Mouse (Mus musculus): Measurements from ENCODE around the gene Ppfibp1.

The Ppfibp1 gene

DNA sequence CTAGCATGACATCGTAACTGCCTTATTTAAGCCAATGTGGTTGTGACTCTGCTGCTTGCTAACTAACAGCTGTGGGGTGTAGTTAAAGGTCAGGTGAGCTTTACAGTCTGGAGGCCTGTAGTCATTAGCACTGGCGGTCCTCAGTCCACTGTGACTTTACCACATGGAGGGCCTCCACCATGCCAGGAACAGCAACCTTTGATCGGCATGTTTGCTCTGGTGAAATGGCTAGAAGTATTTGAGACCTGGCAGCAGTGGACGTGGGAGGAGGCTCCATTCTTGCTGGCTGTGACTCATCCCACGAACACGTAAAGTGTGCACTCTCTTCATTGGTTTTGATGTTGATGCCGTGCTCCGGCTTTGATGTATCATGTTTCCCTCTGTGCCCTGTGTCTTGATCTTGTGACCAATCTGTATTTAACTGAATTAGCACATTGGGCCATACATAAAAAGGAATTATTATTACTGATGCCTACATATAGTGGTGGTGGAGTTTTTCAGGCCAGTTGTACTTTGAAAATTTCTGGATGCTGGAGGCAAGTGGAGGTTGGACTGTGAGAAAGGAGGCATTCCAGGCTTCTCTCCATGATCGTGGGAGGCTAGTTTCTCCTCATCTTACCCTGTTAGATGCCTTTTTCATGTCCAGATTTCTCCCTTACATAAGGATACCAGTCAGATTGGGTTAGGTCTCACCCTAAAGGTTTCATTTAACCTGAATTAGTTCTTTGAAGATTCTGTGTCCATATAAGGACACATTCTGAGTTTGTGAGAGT is 71.8 kb downstream of the Ppfibp1 start:
- peak; percentile 89 for DNase-seq

DNA sequence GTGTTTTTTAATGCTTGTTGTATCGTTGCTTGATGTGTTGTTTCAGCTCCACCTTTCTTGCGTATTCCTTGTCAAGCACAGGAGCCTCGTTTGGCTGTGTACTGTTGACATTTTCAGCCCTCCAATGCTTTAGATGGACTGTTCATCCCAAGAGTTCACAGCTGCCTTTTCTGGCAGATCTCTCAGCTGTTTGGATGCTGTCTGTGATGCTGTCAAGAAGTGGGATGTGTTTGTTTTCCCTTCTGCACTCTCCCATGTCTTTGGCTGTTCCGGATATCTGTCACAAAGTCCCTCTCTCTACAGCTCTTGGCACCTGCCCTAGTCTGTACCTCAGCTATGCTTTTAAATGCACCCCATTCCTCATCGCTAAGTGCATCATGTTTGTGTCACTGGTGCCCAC is 72.7 kb downstream of the Ppfibp1 start:
- DNase-seq = peak; percentile 94

DNA sequence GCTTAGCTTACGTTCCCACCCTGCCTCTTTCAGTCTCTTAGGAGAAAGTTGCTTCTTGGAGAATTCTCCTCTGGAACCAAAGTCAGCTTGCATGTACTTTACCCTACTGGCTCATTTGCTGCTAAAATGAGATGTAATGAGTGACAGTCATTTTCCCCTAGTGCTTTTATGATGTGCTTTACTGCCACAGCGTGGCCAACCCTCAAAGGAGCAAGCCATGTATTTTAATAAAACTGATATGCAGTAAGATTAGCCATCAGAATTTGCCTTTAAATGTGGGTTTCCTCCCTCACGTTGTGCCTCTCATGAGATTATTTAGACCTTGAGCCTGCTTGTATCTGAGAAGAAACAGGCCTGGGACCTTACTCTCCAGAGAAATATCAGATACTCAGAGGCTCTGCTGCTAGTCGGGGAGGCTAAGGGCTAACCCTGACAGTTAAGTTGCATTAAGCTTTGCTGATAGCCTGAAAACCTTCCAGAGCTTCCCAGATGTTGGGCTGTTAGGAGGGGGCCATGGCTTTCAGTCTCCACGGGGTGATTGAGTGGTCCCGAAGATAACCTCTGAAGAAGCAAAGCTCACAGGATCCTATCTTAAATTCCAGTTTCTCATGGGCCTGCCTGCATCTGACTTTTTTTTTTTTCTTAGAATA is 73.7 kb downstream of the Ppfibp1 start:
- DNase-seq = peak; percentile 66

DNA sequence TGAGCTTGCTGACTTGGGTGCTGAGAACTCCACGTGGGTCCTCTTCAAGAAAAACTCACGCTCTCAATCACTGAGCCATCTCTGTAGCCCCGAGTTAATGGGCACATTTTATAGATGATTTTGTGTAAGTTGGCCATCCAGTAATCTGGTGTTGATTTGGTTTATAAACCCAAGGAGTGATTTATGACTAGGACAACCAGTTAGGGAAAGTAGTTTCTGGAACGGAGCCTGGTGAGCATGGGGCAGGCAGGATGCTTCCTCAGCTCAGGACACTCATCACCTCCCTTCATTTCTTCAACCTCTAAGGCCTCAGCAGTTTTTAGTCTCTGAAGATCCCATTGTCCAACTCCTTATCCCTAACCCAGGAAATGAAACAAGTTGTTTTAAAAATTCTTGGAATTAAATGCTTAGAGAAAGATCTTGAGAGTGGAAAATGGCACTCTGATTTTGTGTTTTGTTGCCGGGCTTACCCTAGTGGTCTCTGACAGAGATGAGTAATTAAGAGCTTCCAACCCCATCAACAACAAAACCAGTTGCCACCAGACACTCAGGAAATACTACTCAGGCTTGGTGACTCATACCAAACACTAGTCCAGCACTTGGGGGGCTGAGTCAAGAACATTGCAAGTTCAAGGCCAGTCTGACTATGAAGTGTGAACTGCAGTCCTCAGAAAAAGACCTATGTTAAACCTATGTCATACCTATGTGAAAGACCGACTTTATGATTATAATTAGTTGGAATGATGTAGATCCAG is 75.3 kb downstream of the Ppfibp1 start:
- DNase-seq = peak; percentile 14

DNA sequence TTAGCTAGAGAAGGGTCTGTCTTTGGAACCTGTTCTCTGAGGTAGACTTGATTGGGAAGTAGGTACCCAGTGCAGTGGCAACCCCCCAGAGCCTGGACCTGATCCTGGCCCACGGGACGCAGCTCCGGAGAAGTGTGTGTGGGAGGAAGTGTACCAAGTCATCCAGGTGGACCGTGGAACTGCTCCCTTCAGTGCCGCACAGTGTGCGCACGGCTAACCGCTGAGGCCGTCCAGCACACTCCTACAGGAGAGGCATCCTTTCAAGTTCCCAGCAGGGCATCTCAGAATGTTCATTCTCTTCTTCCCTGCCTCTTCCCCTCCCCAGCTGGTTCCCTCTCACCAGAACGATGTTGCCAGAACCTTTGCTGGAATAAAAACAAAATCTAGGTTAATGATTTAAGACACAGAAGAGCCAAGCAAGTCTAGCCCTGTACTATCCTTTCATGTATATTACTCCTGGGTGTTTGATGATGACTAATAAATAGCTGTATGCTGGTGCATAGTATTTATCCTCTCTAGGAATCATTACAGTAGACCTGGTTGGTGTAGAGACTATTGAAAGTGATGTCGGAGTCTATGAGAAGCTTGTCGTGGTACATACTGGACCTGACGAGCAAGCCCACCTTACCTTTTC is 77.0 kb downstream of the Ppfibp1 start:
- DNase-seq = peak; percentile 70

DNA sequence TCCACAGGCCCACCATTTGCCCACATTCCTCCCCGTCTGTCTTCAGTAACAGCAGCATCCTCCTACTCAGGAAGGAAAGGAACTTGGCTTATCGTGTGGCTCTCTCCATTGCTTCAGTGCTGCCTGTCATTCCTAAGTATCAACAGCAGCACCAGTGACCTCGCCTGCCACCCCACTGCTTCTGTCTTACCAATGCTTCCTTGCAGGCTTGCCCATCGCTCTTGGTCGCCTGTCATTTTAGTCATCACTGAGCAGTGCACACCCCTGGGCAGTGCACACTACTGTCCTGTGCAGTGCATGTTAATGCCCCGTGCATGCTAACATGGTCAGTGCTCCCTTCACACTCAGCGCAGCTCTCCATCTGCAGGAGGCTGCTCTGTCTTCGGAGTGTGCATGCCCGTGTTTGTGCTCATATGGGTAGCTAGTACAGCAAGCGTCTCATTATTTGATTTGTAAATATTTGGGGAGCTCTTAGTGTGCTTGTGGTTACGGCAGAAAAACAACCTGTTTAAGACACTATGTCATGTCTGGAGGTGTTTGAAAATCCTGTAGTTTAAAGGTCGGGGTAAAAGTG is 78.2 kb downstream of the Ppfibp1 start:
- peak; percentile 76 for DNase-seq

DNA sequence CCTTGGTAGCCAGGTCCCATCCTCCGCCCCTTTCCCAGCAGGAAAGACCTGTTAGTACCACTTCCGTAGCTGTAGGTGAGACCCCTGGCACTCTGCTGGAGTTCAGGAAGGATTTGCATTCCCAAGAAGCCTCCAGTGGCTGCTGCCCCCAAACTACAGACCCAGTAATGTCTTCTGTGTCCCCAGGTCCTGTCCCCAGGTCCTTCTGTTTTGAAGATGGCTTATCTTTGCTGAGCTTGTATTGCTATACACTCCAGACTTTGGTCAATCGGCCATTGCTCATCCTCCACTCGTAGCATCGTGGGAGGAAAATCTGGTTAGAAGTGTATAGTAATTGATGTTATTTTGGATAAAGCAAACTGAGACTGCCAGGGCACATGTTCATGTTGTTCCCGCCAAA is 79.5 kb downstream of the Ppfibp1 start:
- DNase-seq = peak; percentile 73

DNA sequence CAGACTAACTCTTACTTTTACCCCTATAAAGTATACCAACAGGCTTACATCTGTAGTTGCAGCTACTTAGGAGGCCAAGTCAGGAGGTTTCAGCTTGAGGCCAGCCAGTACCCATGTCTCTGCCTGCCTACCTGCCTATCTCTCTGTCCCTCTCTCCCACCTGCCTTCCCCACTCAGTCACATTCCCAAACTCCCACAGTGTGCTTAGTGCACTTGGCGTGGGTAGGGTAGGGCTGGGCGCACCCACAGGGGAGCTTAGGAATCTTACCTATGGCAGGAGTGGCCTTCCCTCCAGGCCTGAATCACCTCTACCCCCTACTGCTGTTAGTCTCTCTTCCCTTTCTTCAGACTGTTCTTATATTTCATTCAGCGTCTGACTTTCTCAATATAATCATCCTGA is 82.5 kb downstream of the Ppfibp1 start:
- DNase-seq = peak; percentile 87

DNA sequence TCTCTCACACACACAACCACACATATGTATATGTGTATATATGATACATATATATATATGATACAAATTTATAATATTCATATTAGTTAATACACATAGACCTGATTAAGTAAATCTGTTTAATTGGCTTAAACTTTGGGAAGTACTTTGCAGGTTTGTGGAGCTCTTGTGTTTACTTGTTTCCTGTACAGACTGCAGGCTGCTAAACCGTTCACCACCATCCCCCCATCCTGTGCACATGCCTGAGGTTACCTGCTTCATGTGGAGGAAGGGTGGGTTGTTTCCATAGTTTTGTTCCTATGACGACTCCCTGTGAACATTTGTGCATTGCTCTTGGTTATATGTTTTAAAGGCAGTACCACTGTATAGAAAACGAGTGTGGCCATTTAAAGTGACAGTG is 83.1 kb downstream of the Ppfibp1 start:
- peak; percentile 25 for DNase-seq

DNA sequence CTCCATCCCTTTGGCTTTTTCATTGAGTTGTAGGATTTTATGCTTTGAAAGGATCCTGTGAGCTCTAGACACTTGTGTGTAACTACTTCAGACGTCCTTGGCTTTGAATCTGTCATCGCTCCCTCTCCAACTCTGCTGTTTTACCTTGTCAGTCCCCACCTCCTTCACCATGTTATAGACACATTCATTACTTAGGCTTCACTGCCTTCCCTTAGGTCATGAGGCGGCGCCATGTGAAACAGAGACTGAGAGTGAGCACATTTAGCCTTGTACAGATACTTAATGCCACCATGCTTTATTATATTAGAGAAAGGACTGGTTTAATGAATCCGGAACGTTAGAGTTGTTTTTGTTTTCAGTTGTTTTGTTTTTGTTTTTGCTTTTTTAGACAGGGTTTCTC is 83.7 kb downstream of the Ppfibp1 start:
- DNase-seq = peak; percentile 46

DNA sequence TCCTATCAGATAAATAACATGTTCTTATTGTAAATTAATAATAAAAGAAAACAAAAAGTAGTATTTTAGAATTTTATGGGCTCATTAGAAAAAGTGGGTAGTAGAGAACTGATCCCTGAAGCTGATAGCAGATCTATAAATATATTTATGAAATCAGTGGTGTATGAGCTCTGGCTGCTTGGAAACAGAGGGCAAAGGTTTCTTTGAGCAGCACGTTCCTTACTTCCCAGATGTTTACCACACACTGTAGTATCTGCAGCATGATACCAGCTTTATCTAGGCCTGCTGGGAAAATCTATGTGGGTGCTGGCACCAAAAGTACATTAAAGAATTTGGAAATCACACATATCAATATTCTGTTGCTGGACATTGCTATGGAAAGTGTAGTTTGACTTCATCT is 84.5 kb downstream of the Ppfibp1 start:
- DNase-seq = no peak

DNA sequence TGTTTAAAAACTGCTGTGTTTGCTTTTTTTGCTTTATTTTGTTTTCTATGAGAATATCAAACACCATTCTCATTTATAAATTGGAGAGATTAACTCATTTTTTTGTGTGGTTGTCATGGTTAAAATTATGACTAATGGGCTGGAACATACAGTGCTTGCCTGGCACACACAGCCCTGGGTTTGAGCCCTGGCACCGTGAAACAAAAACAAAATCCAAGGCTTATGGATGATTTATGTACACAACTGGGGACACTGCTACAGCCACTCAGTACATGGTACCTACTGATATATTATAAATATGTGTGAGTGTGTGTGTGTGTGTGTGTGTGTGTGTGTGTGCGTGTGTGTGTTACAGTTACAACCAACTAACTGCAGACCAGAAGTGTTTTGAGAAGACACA is 85.1 kb downstream of the Ppfibp1 start:
- no peak for DNase-seq

DNA sequence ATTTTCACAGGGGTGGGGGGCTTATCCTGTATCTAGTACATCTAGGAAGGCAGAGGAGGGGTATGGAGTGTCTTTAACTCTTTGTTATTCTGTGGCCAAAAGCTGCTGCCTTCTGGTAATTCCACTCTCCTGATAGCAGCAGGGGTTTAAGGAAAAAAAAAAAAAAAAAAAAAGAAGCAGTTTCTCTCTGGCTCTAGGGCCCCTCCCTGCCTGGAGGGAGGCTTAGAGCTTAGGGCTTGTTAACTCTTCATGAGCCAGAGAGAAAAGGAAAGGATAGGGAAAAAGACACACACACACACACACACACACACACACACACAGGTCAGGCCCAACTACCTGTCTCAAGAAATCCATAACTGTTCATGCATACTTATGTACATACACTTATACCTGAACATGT is 85.5 kb downstream of the Ppfibp1 start:
- DNase-seq = peak; percentile 48

DNA sequence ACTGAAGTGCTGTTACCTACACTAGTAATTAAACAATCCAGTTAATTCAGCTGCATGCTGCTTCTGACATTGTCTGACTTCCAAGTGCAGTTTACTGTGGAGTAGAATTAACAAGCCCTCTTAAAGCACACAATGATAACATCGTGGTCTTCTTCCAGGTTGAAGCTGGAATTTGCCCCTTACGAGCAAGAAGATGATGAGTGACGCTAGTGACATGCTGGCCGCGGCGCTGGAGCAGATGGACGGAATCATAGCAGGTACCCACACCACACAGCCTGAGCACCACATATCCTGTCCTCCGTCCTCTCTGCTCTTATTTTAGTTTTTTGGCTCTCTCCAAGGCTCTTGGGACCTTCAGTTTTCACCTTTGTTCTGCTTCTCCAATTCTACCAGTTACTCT is 88.2 kb downstream of the Ppfibp1 start:
- peak; percentile 75 for DNase-seq

DNA sequence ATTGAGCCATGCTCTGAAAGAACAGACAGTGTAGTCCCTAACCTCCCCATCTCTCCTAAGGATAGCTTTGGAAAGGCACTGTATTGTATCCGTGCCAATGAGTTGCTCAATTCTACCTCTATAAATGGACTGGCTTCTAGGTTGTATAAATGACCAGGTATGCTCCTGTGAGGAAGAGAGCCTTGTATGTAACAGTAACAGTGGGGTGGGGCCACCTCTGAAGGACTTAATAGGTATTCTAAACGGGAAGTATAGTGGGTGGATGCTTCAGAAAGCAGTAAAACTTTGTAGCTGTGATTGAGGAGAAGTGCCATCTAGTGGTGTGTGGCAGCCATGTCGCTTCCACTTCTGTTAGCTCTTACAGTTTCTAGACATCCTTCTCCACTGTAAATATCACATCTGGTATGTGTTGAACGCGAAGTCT is 90.4 kb downstream of the Ppfibp1 start:
- DNase-seq = peak; percentile 88

DNA sequence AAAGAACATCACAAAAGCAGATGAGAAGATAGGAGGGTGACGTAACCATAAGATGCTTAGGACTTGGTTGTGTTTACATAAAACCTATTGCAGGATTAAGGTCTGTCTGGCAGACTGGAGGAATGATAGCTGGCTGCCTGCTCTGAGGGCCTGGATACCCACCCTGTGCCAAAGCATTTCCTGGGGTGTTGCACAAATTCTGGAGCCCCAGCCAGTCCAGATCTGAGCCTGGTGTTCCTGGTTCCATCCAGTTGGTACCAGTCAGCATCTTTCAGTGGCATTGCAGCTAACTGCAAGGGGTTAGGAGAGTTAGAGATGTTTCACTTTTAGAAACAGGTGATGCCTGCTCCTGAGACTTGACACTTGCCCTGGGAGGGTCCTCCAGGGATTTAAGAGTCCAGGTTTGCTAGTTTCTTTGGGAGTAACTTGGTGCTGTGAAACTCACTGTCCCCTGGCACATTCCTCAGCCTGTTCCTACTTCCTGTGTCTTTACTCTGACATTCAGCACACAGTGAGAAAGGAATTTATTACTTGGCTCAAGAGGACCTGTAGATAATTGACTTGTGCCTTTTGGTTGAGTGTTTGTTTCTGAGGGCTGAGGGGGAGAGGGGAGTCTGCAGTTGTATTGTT is 90.9 kb downstream of the Ppfibp1 start:
- no peak for DNase-seq

DNA sequence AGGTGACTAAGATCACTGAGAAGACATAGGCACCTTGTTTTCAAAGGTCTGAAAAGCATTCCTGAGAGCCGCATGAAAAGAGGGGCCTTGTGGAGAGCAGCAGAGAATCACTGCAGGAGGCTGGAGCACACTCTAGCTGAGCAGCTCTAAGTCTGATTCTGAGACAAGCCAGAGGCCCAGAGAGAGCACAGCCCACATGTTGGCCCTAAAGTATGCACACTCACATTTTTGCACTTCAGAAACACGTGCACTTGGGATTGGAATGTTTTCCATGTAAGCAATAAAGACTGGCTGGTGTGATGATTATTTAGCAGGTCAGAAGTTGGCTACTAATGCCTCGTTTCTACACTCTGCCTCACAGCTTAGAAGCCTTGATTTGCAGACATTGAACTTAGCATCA is 91.7 kb downstream of the Ppfibp1 start:
- DNase-seq = no peak

DNA sequence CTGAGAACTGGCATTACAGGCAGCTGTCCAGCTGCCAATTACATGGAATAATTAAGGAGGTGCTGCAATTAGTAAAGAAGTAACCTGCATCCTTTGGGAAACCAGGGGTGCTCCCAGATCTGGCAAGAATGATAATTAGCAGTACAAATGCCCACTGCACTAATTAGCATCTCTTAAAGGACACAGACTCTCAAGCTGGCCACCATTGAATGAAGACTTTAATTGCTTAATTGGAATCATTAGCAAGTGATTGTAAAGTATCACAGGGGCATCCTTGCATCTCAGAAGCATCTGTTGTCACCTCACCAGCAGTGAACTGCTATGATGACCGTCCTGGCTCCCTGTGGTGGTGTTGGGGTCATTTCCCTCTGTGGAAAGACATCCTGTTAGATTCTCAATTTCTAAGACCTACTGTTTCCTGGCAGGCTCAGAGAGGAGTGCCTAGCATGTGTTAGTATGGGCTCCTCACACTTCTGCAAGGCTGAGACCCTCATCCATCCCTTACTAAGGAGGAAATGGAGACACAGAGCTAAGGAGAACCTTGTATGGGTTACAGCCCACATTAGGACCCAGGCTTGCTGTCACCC is 93.1 kb downstream of the Ppfibp1 start:
- DNase-seq = no peak

DNA sequence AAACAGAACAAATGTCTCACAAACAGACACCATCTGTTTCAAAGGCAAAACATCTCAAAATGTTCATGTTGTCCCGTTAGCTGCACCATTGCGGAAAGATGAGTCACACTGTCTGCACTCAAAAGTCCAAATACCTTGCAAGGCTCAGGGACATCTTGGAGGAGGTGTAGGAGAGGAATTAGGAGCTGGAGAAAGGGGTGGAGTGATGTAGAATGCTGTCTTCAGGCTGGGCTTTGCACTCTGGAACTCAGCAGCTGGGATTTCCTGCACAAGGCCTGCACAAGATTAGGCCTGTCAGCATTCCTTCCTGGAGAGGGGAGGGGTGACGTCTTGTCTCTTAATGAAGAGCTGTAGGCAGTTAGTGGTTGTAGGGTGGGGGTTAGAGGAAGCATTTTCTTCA is 96.3 kb downstream of the Ppfibp1 start:
- DNase-seq = no peak

DNA sequence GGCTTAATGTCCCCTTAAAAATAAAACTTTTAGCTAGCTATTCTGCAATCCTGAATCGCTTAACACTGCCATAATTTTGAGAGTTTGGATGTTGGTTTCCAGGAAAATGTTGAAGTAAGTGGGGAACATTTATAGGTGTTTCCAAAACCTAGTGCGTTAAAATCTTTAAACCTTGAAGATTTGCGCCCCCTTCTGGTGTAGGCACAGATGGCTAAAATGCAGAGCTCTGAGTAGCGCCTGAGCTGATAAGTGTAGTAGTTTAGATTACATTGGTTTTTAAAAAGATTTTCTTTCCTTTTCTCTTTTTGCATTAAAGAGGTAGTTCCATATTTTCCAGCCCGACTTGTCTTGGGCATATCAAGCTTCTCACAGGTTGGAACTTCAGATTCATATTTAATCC is 105.9 kb downstream of the Ppfibp1 start:
- DNase-seq = no peak

DNA sequence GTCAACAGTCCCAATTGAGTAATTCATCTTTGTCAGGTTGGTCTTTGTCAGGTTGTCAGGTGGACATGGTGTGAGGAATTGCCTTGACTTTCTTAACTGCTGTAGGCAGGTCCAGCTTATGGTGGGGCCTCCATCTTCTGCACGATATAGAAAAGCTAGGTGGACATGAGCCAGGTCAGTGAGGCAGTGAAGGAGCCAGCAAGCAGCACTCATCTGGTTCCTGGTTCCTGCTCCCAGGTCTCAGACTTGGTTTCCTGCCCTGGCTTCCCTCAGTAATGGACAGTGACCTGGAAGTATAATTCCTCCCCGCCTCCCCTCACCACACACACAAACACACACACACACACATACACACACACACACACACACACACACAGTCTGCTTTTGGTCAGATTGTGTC is 107.1 kb downstream of the Ppfibp1 start:
- no peak for DNase-seq

DNA sequence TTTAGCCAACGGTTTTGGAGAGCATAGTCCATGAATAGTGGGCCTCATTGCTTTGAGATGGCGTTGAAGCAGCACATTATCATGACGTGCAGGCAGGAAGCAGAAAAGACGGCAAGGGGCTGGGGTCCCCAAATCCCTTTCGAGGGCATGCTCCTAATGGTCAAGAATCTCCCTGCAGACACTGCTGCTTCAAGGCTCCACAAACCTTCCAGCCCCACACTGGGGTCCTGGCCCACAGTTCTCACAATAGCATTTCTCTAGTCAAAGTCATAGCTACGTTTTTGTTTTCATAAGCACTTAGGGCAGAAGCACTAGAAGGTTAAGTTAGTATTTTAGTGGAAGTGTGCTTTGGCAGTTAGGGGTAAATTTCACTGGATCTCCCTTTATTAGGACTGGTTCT is 107.6 kb downstream of the Ppfibp1 start:
- no peak for DNase-seq

Data from heart, adult 11 months (tissue).